Mouse (Mus musculus) skeletal muscle tissue, postnatal 0 days (tissue): ENCODE results near the gene Slc52a3. TPM values are rescaled to one million over a fixed set of nuclear protein-coding genes. Genes with fewer than 3 reads are reported as not detected.
A peak's percentile ranks its signal among the peaks of the same experiment; 100 is the strongest.

Experiments used
- microRNA counts: library from miRNA; unstranded; fragments of <30 nt; microRNA quantifications from one replicate; lab custom pipeline; 2015
- microRNA-seq, 2 experiments: library from miRNA; unstranded; fragments of <30 nt; microRNA quantifications; one replicate each; pipeline ENCODE4; 2016
- polyA plus RNA-seq: library from polyadenylated mRNA; unstranded; fragments of >200 nt; fragmentation: Nextera tagmentation; extraction: Ambion mirVana; gene quantifications from 2 replicates; pipeline ENCODE4 v1.2.1, GENCODE M21; 2015

Slc52a3 gene
- 1.2 and 1.3 TPM in 2 replicates for polyA plus RNA-seq

DNA sequence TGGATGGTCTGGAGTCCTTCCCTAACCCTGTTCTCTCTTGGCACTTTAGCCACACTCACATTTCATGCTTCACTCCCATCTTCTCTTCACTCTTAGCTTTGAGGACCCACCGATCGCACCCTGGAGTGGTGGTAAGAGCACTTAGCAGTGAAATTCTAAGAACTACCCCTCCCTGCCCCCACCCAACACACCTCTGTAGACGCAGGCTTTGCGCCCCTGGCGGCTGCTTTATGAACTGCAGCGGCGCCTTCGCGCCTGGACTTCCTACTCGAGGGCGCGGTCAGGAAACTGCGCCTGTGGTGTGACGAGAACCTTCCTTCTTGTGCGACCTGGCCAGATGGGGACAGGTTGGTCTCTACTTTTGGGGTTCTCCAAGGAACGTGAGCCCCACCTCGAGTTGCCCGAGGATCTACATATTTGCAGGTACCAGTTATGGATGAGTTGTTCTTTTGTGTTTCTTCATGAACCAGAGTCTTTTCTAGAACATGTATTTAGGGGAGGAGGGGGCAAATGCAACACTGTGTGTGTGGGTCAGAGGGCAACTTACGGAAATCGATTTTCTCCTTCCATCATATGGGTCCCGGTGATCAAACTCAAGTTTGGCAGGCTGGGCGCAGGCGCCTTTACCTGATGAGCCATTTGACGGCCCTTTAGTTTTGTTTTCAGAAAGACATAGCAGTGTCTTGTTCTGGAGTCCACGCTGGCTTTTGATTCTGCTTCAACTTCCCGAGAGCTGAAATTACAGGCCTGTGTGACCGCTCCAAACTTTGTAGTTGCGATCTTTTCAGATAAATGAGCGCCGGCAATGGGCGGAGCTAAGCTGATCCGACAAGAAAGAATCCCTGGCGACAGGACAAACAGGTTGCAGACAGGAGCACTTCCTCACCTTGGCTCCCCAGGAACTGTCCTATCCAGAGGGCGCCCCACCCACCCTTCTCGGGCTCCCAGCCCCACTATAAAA lies at the start of gene Slc52a3:
Slc52a3 (plus strand) TSS at position 283 of the 961 bp plus-strand sequence.

GRCm38 (mm10) chr2:151979470-151980354 lies 16.6 kb upstream of the Slc52a3 start, which contains the start of gene Fam110a:
Fam110a (minus strand) TSS chr2:151980219.

MicroRNAs within 50 kb of the gene (microRNA counts, 519-probe panel; counts per million panel counts)
- 1,644 counts per million, percentile 62 among the panel's probes with 10 or more counts for microRNA mmu-miR-1953 (lab: Ali Mortazavi, UCI)

Small RNAs within 50 kb of the gene (microRNA-seq; reads per million reads assigned to microRNA genes)
- gene Mir1953 = 0.30 to 0.64 reads per million in 2 experiments

Other genes starting within 250 kb of the Slc52a3 start
- gene Rspo4, start 153.6 kb upstream of the Slc52a3 start, polyA plus RNA-seq = 0.17 and 0.19 TPM in 2 replicates
- gene Angpt4, start 85.3 kb upstream of the Slc52a3 start, polyA plus RNA-seq = 0.27 and 0.40 TPM in 2 replicates
- 12.4 and 15.3 TPM in 2 replicates for gene Fam110a, start 16.3 kb upstream of the Slc52a3 start, polyA plus RNA-seq
- not detected in 2 replicates for gene Scrt2, start 85.0 kb downstream of the Slc52a3 start, polyA plus RNA-seq
- 10.9 and 12.0 TPM in 2 replicates for gene Srxn1, start 109.0 kb downstream of the Slc52a3 start, polyA plus RNA-seq
- 16.7 TPM in 2 replicates for gene Tcf15, start 147.1 kb downstream of the Slc52a3 start, polyA plus RNA-seq
- gene Csnk2a1, start 230.3 kb downstream of the Slc52a3 start, polyA plus RNA-seq = 59.0 and 60.8 TPM in 2 replicates